ENCODE assay signal across 8 mouse cellular contexts in genomic region chr9:106159784-106160301, GRCm38 (mm10). TPM values are rescaled to one million over a fixed set of nuclear protein-coding genes. Genes with fewer than 3 reads are reported as not detected.
A peak's percentile ranks its signal among the peaks of the same experiment; 100 is the strongest.
DNase-seq lines count a peak whose midpoint lies in the region; ATAC-seq and TF ChIP-seq lines count a peak whose summit lies in the region.

No protein-coding gene starts in this region.

- DNase-seq in B cell, adult 2 months: peak; percentile 85 to 87
- peak; percentile 98 for DNase-seq in brain, adult 2 months (ENCODE audit: low read depth, low spot score)
- peak; percentile 97 for DNase-seq in heart, embryonic 10.5 days (ENCODE audit: low spot score)
- peak; percentile 92 for DNase-seq in limb, embryonic 14.5 days (ENCODE audit: low spot score)
- DNase-seq in spleen, adult 2 months (ENCODE audit: low read depth in 1 of 2, low spot score in 2 of 2): peak; percentile 78 to 79

- WGBS in heart, embryonic 10.5 days: 1% methylated on average over 24 of the region's 24 CpGs
- WGBS in kidney, embryonic 14.5 days: 2% methylated on average over 24 of the region's 24 CpGs
- 2% methylated on average over 24 of the region's 24 CpGs for WGBS in limb, embryonic 14.5 days
- WGBS in midbrain, embryonic 16.5 days: 3% methylated on average over 24 of the region's 24 CpGs
- WGBS in spleen, adult 2 months: 4% methylated on average over 24 of the region's 24 CpGs

- TF ChIP-seq POLR2A in embryonic fibroblast, embryonic 13.5 days (IDR thresholded peaks at IDR 0.05; ENCODE audit: low read depth, low read length): peak; percentile 78
- no peak for TF ChIP-seq POLR2A in limb, embryonic 14.5 days (IDR thresholded peaks at IDR 0.05; ENCODE audit: borderline replicate concordance, extremely low read depth, insufficient read depth, insufficient read length)
- peak; percentile 23; the same call in 1 of the 2 replicates for TF ChIP-seq POLR2A in spleen, adult 2 months (IDR thresholded peaks at IDR 0.05; ENCODE audit: low read depth, low read length)

- peak overlapping the region; percentile 40 for H3K9ac ChIP-seq in kidney, embryonic 14.5 days (ENCODE audit: low read depth, low read length)
- peak overlapping the region; percentile 56 for H3K9ac ChIP-seq in limb, embryonic 14.5 days (ENCODE audit: low read depth, low read length, severe bottlenecking)
- H3K9ac ChIP-seq in midbrain, embryonic 16.5 days (ENCODE audit: low read depth, low read length): peak overlapping the region; percentile 73

- peak overlapping the region; percentile 86 for H3K27ac ChIP-seq in embryonic fibroblast, embryonic 13.5 days (ENCODE audit: insufficient read depth, low read length)
- peak overlapping the region; percentile 98 for H3K27ac ChIP-seq in heart, embryonic 10.5 days
- H3K27ac ChIP-seq in kidney, embryonic 14.5 days (ENCODE audit: low read depth, low read length): peak overlapping the region; percentile 77
- H3K27ac ChIP-seq in limb, embryonic 14.5 days (replicated peaks; ENCODE audit: low read depth, low read length): peak overlapping the region; percentile 86
- H3K27ac ChIP-seq in midbrain, embryonic 16.5 days (ENCODE audit: low read length): peak overlapping the region; percentile 99
- H3K27ac ChIP-seq in spleen, adult 2 months (ENCODE audit: insufficient read depth, low read length): peak overlapping the region; percentile 96

- H3K4me3 ChIP-seq in embryonic fibroblast, embryonic 13.5 days (ENCODE audit: insufficient read depth, low read length): peak overlapping the region; percentile 46
- H3K4me3 ChIP-seq in heart, embryonic 10.5 days: peak overlapping the region; percentile 84
- peak overlapping the region; percentile 42 for H3K4me3 ChIP-seq in kidney, embryonic 14.5 days (ENCODE audit: low read length)
- peak overlapping the region; percentile 47 for H3K4me3 ChIP-seq in limb, embryonic 14.5 days (replicated peaks; ENCODE audit: low read length)
- peak overlapping the region; percentile 55 for H3K4me3 ChIP-seq in midbrain, embryonic 16.5 days (ENCODE audit: low read depth, low read length)
- peak overlapping the region; percentile 68 for H3K4me3 ChIP-seq in spleen, adult 2 months (ENCODE audit: extremely low read depth, insufficient read depth, insufficient read length)

- no peaks in the 10 kb centered on the region for H3K9me3 ChIP-seq in heart, embryonic 10.5 days
- H3K9me3 ChIP-seq in kidney, embryonic 14.5 days (ENCODE audit: control insufficient read depth, low read length): no peaks in the 10 kb centered on the region
- no peaks in the 10 kb centered on the region for H3K9me3 ChIP-seq in limb, embryonic 14.5 days (ENCODE audit: control insufficient read depth, low read length)
- H3K9me3 ChIP-seq in midbrain, embryonic 16.5 days (replicated peaks; ENCODE audit: control insufficient read depth, low read length, poor library complexity, severe bottlenecking): no peaks in the 10 kb centered on the region

- peaks cover 16% of the 10 kb centered on the region; the same call in 1 of the 2 replicates for H3K27me3 ChIP-seq in heart, embryonic 10.5 days (ENCODE audit: insufficient read depth, poor library complexity, severe bottlenecking)
- H3K27me3 ChIP-seq in kidney, embryonic 14.5 days (ENCODE audit: control insufficient read depth, insufficient read depth, low read length): no peaks in the 10 kb centered on the region
- H3K27me3 ChIP-seq in limb, embryonic 14.5 days (ENCODE audit: control insufficient read depth, insufficient read depth, low read length): no peaks in the 10 kb centered on the region
- no peaks in the 10 kb centered on the region for H3K27me3 ChIP-seq in midbrain, embryonic 16.5 days (ENCODE audit: control insufficient read depth, insufficient read depth, low read depth, low read length)
- no peaks in the 10 kb centered on the region for H3K27me3 ChIP-seq in spleen, adult 2 months (ENCODE audit: control insufficient read depth, insufficient read depth, low read length)

- no peaks in the 10 kb centered on the region for H3K4me1 ChIP-seq in embryonic fibroblast, embryonic 13.5 days (ENCODE audit: control insufficient read depth, insufficient read depth, low read length)
- peaks cover 10% of the 10 kb centered on the region for H3K4me1 ChIP-seq in heart, embryonic 10.5 days
- H3K4me1 ChIP-seq in kidney, embryonic 14.5 days (ENCODE audit: control insufficient read depth, insufficient read depth, low read length): no peaks in the 10 kb centered on the region
- no peaks in the 10 kb centered on the region for H3K4me1 ChIP-seq in limb, embryonic 14.5 days (ENCODE audit: control insufficient read depth, insufficient read depth, low read length)
- H3K4me1 ChIP-seq in midbrain, embryonic 16.5 days (ENCODE audit: control insufficient read depth, insufficient read depth, low read length): peaks cover 12% of the 10 kb centered on the region
- no peaks in the 10 kb centered on the region for H3K4me1 ChIP-seq in spleen, adult 2 months (ENCODE audit: control insufficient read depth, insufficient read depth, insufficient read length)

- ATAC-seq in kidney, embryonic 14.5 days (ENCODE audit: low FRiP score, low TSS enrichment): peak; percentile 86
- ATAC-seq in limb, embryonic 14.5 days (ENCODE audit: low FRiP score, low read depth): peak; percentile 91
- peak; percentile 72 for ATAC-seq in midbrain, embryonic 16.5 days

- TF ChIP-seq CTCF in embryonic fibroblast, embryonic 13.5 days (IDR thresholded peaks at IDR 0.05; ENCODE audit: borderline replicate concordance, insufficient read depth, low read length): no peak
- TF ChIP-seq CTCF in spleen, adult 2 months (IDR thresholded peaks at IDR 0.05; ENCODE audit: extremely low read depth, insufficient read depth, insufficient read length, insufficient replicate concordance): no peak

- H3K4me2 ChIP-seq in kidney, embryonic 14.5 days (replicated peaks; ENCODE audit: low read depth, low read length): peak overlapping the region; percentile 50
- H3K4me2 ChIP-seq in limb, embryonic 14.5 days (replicated peaks; ENCODE audit: low read depth, low read length, severe bottlenecking): peak overlapping the region; percentile 63
- peak overlapping the region; percentile 60 for H3K4me2 ChIP-seq in midbrain, embryonic 16.5 days (ENCODE audit: low read length)

- H3K36me3 ChIP-seq in heart, embryonic 10.5 days: no peaks in the 10 kb centered on the region
- H3K36me3 ChIP-seq in kidney, embryonic 14.5 days (ENCODE audit: control insufficient read depth, insufficient read depth, low read length): no peaks in the 10 kb centered on the region
- H3K36me3 ChIP-seq in limb, embryonic 14.5 days (ENCODE audit: control insufficient read depth, insufficient read depth, low read length): no peaks in the 10 kb centered on the region
- H3K36me3 ChIP-seq in midbrain, embryonic 16.5 days (ENCODE audit: control insufficient read depth, insufficient read depth, low read length): no peaks in the 10 kb centered on the region
- H3K36me3 ChIP-seq in spleen, adult 2 months (ENCODE audit: control insufficient read depth, insufficient read depth, low read length): no peaks in the 10 kb centered on the region

RNA-seq across cellular contexts. Expression of gene Glyctk, which starts 1.9 kb away (rescaled TPM):
- 1.2 and 2.0 TPM in 2 replicates for polyA plus RNA-seq in embryonic fibroblast, embryonic 13.5 days (2011; ENCODE audit: insufficient read length, low read depth, missing spikeins)
- 1.1 and 2.5 TPM in 2 replicates for polyA plus RNA-seq in heart, embryonic 10.5 days (2016; fragmentation: Nextera tagmentation; extraction: Ambion mirVana)
- polyA plus RNA-seq in kidney, embryonic 14.5 days (2014; fragmentation: Nextera tagmentation; extraction: Ambion mirVana): 1.3 and 4.2 TPM in 2 replicates
- 3.5 and 4.9 TPM in 2 replicates for polyA plus RNA-seq in limb, embryonic 14.5 days (2012; rRNA removed)
- polyA plus RNA-seq in limb, embryonic 14.5 days (2014; fragmentation: Nextera tagmentation; extraction: Ambion mirVana): 2.5 and 2.6 TPM in 2 replicates
- 3.5 and 3.9 TPM in 2 replicates for polyA plus RNA-seq in midbrain, embryonic 16.5 days (2015; fragmentation: Nextera tagmentation; extraction: Ambion mirVana)
- 6.5 and 6.9 TPM in 2 replicates for polyA plus RNA-seq in spleen, adult 2 months (2012; rRNA removed)

RNA-seq across cellular contexts. Expression of gene Wdr82, which starts 10.9 kb away (rescaled TPM):
- 94.0 and 120 TPM in 2 replicates for polyA plus RNA-seq in embryonic fibroblast, embryonic 13.5 days (2011; ENCODE audit: insufficient read length, low read depth, missing spikeins)
- polyA plus RNA-seq in heart, embryonic 10.5 days (2016; fragmentation: Nextera tagmentation; extraction: Ambion mirVana): 21.6 and 25.5 TPM in 2 replicates
- polyA plus RNA-seq in kidney, embryonic 14.5 days (2014; fragmentation: Nextera tagmentation; extraction: Ambion mirVana): 27.1 and 38.1 TPM in 2 replicates
- polyA plus RNA-seq in limb, embryonic 14.5 days (2012; rRNA removed): 104 and 122 TPM in 2 replicates
- polyA plus RNA-seq in limb, embryonic 14.5 days (2014; fragmentation: Nextera tagmentation; extraction: Ambion mirVana): 30.2 and 32.5 TPM in 2 replicates
- polyA plus RNA-seq in midbrain, embryonic 16.5 days (2015; fragmentation: Nextera tagmentation; extraction: Ambion mirVana): 35.5 and 35.9 TPM in 2 replicates
- 41.3 and 53.3 TPM in 2 replicates for polyA plus RNA-seq in spleen, adult 2 months (2012; rRNA removed)

RNA-seq across cellular contexts. Expression of gene Ppm1m, which starts 39.7 kb away (rescaled TPM):
- polyA plus RNA-seq in embryonic fibroblast, embryonic 13.5 days (2011; ENCODE audit: insufficient read length, low read depth, missing spikeins): 30.9 and 31.7 TPM in 2 replicates
- polyA plus RNA-seq in heart, embryonic 10.5 days (2016; fragmentation: Nextera tagmentation; extraction: Ambion mirVana): 36.4 and 45.0 TPM in 2 replicates
- polyA plus RNA-seq in kidney, embryonic 14.5 days (2014; fragmentation: Nextera tagmentation; extraction: Ambion mirVana): 36.4 and 43.1 TPM in 2 replicates
- 87.0 and 93.5 TPM in 2 replicates for polyA plus RNA-seq in limb, embryonic 14.5 days (2012; rRNA removed)
- polyA plus RNA-seq in limb, embryonic 14.5 days (2014; fragmentation: Nextera tagmentation; extraction: Ambion mirVana): 39.2 and 48.3 TPM in 2 replicates
- 16.6 and 16.7 TPM in 2 replicates for polyA plus RNA-seq in midbrain, embryonic 16.5 days (2015; fragmentation: Nextera tagmentation; extraction: Ambion mirVana)
- polyA plus RNA-seq in spleen, adult 2 months (2012; rRNA removed): 87.4 and 95.8 TPM in 2 replicates

RNA-seq across cellular contexts. Expression of gene Twf2, which starts 43.1 kb away (rescaled TPM):
- 16.7 and 17.6 TPM in 2 replicates for polyA plus RNA-seq in embryonic fibroblast, embryonic 13.5 days (2011; ENCODE audit: insufficient read length, low read depth, missing spikeins)
- polyA plus RNA-seq in heart, embryonic 10.5 days (2016; fragmentation: Nextera tagmentation; extraction: Ambion mirVana): 70.5 and 77.2 TPM in 2 replicates
- polyA plus RNA-seq in kidney, embryonic 14.5 days (2014; fragmentation: Nextera tagmentation; extraction: Ambion mirVana): 77.9 and 80.8 TPM in 2 replicates
- 69.2 and 76.3 TPM in 2 replicates for polyA plus RNA-seq in limb, embryonic 14.5 days (2012; rRNA removed)
- 62.4 and 65.6 TPM in 2 replicates for polyA plus RNA-seq in limb, embryonic 14.5 days (2014; fragmentation: Nextera tagmentation; extraction: Ambion mirVana)
- 49.5 and 52.1 TPM in 2 replicates for polyA plus RNA-seq in midbrain, embryonic 16.5 days (2015; fragmentation: Nextera tagmentation; extraction: Ambion mirVana)
- polyA plus RNA-seq in spleen, adult 2 months (2012; rRNA removed): 90.9 and 93.3 TPM in 2 replicates

Comparison
In these comparisons a context has a peak if more than half of its experiments do, and no peak if none do; other contexts are left out.
1. Peak in every context shown above with its lines: DNase-seq, ATAC-seq, H3K4me3 ChIP-seq and H3K27ac ChIP-seq.